Mouse (Mus musculus) CH12.LX (cell line): ENCODE results near the gene Mpv17. TPM values are rescaled to one million over a fixed set of nuclear protein-coding genes. Genes with fewer than 3 reads are reported as not detected.

ENCODE experiments used
- DNase-seq: peaks from one replicate; pipeline ENCODE4 v3.0.0-alpha.2; 2013; ENCODE audit errors: extremely low read depth
- H3K27ac ChIP-seq: 2 replicates; pipeline ENCODE4 v1.5.1; 2012; ENCODE audit warnings: low read depth, mild to moderate bottlenecking, control low read depth, moderate library complexity; ENCODE audit not compliant: insufficient read depth
- H3K27me3 ChIP-seq: replicated peaks from 2 replicates; pipeline ENCODE3; 2012; ENCODE audit warnings: inconsistent platforms
- H3K36me3 ChIP-seq, 2 experiments: replicated peaks in 1 of 2; 2 replicates each; pipeline versions ENCODE3 to v1.6.1; 2012; ENCODE audit warnings: inconsistent platforms in 1 of 2, low read length in 1 of 2, mild to moderate bottlenecking in 1 of 2, mixed read lengths in 1 of 2, moderate library complexity in 1 of 2; ENCODE audit not compliant: control insufficient read depth in 1 of 2, insufficient read depth in 1 of 2
- H3K4me1 ChIP-seq, 2 experiments: 2 replicates each; pipeline ENCODE4 v1.6.1; 2012; ENCODE audit warnings: inconsistent platforms in 1 of 2, moderate library complexity in 1 of 2; ENCODE audit not compliant: insufficient read depth in 2 of 2, control insufficient read depth in 1 of 2
- H3K4me2 ChIP-seq: 2 replicates; pipeline ENCODE4 v1.6.1; 2012; ENCODE audit warnings: low read depth, mild to moderate bottlenecking, control low read depth; ENCODE audit not compliant: poor library complexity, insufficient read depth, severe bottlenecking
- H3K4me3 ChIP-seq, 3 experiments: fragments of 150-350 bp in 1 of 3; sonication (generic) in 1 of 3; replicated peaks in 1 of 3; 2 replicates each; pipeline versions ENCODE3 to v1.5.1; 2011 to 2012; ENCODE audit warnings: low read depth in 2 of 3, low read length in 2 of 3, mild to moderate bottlenecking in 2 of 3, moderate library complexity in 2 of 3, control low read depth in 1 of 3, improper control_type of control experiment in 1 of 3, inconsistent platforms in 1 of 3, mixed read lengths in 1 of 3; ENCODE audit not compliant: poor library complexity in 1 of 3
- H3K79me2 ChIP-seq: replicated peaks from 2 replicates; pipeline ENCODE4 v1.6.1; 2012; ENCODE audit warnings: mild to moderate bottlenecking, moderate library complexity; ENCODE audit not compliant: control insufficient read depth, poor library complexity, insufficient read depth, severe bottlenecking; ENCODE audit errors: extremely low read depth
- H3K9ac ChIP-seq: 2 replicates; pipeline ENCODE4 v1.6.1; 2012; ENCODE audit warnings: low read depth, mild to moderate bottlenecking, control low read depth, moderate library complexity; ENCODE audit not compliant: insufficient read depth
- H3K9me3 ChIP-seq: replicated peaks from 2 replicates; pipeline ENCODE3; 2012; ENCODE audit warnings: low read length, inconsistent platforms, mixed read lengths
- IRF4 ChIP-seq: IDR thresholded peaks from 2 replicates; pipeline ENCODE4 v1.6.1; 2014; ENCODE audit warnings: low read depth, mild to moderate bottlenecking, inconsistent platforms, low read length, improper control_type of control experiment
- JUND ChIP-seq: conservative IDR thresholded peaks from 2 replicates; pipeline ENCODE4 v1.6.1; 2011; ENCODE audit warnings: low read depth, low read length, improper control_type of control experiment
- MXI1 ChIP-seq: IDR thresholded peaks from 2 replicates; pipeline ENCODE4 v1.6.1; 2011; ENCODE audit warnings: mild to moderate bottlenecking, low read depth, low read length, improper control_type of control experiment
- NELFE ChIP-seq: IDR thresholded peaks from 2 replicates; pipeline ENCODE4 v1.6.1; 2011; ENCODE audit warnings: low read depth, low read length, improper control_type of control experiment
- NRF1 ChIP-seq: IDR thresholded peaks from 2 replicates; pipeline ENCODE4 v1.6.1; 2014; ENCODE audit warnings: low read depth, mild to moderate bottlenecking, inconsistent platforms, low read length, improper control_type of control experiment, moderate library complexity
- POLR2A ChIP-seq: IDR thresholded peaks from 2 replicates; pipeline ENCODE4 v1.6.1; 2011; ENCODE audit warnings: low read depth, mild to moderate bottlenecking, improper control_type of control experiment, low read length
- TBP ChIP-seq: conservative IDR thresholded peaks from 2 replicates; pipeline ENCODE4 v1.6.1; 2011; ENCODE audit warnings: low read depth, low read length, improper control_type of control experiment
- UBTF ChIP-seq: IDR thresholded peaks from 2 replicates; pipeline ENCODE4 v1.6.1; 2012; ENCODE audit warnings: low read depth, mild to moderate bottlenecking, inconsistent platforms, low read length, improper control_type of control experiment, moderate library complexity
- USF2 ChIP-seq: conservative IDR thresholded peaks from 2 replicates; pipeline ENCODE4 v1.6.1; 2011; ENCODE audit warnings: low read depth, low read length, improper control_type of control experiment
- ZKSCAN1 ChIP-seq: IDR thresholded peaks from 2 replicates; pipeline ENCODE4 v1.6.1; 2012; ENCODE audit warnings: low read depth, inconsistent platforms, low read length, improper control_type of control experiment, borderline replicate concordance
- dilution Hi-C: fragments of 300-500 bp; cut with MboI; formaldehyde crosslinking; loops from 2 replicates; pipeline ENCODE4 v1.14.3; 2020; ENCODE audit warnings: low sequenced_read_pairs; ENCODE audit not compliant: extremely low pct_unique_long_range_greater_than_20kb, extremely low pct_ligation_motif_present
- in situ Hi-C: fragments of 300-500 bp; cut with MboI; formaldehyde crosslinking; loops from 3 replicates; pipeline ENCODE4 v1.14.3; 2019; ENCODE audit warnings: low sequenced_read_pairs, low pct_ligation_motif_present, low pct_unique_long_range_greater_than_20kb, mixed read lengths
- polyA plus RNA-seq: library from polyadenylated mRNA; unstranded; fragments of >175 nt; gene quantifications from 2 replicates; pipeline ENCODE4 v1.2.1, GENCODE M21; 2012; ENCODE audit warnings: low read depth; ENCODE audit not compliant: insufficient read length
- total RNA-seq, 2 experiments: library from RNA; depleted of rRNA; stranded (reverse); fragments of 300-350 nt in 1 of 2; fragments of >200 nt in 1 of 2; gene quantifications; 2 replicates each; pipeline ENCODE4 v1.2.3; 2012 to 2014

Mpv17 gene
- total and polyA plus RNA-seq, 3 experiments: 24.0 to 37.6 (median 32.8) TPM

GRCm38 (mm10) chr5:31093151-31094041 lies 60.7 kb downstream of the Mpv17 start:
- peaks cover 10% of the 10 kb centered on the region for H3K9me3 ChIP-seq
- in situ Hi-C loops (no loop called here), dilution Hi-C loops (no loop called here)
- H3K4me1 ChIP-seq: peaks cover 7 to 22% of the 10 kb centered on the region in 2 experiments
- H3K27ac ChIP-seq: no peak overlapping the region
- no peaks in the 10 kb centered on the region for H3K36me3 ChIP-seq
- no peaks in the 10 kb centered on the region for H3K79me2 ChIP-seq
- H3K4me2 ChIP-seq: no peak overlapping the region
- no peak overlapping the region for H3K9ac ChIP-seq
- no peak overlapping the region for H3K4me3 ChIP-seq
- no peak for TF ChIP-seq NRF1
- no peak for TF ChIP-seq ZKSCAN1
- TF ChIP-seq USF2: no peak
- no peak for TF ChIP-seq NELFE
- TF ChIP-seq POLR2A: no peak
- no peak for TF ChIP-seq IRF4
- TF ChIP-seq UBTF: no peak
- no peak for TF ChIP-seq MXI1
- TF ChIP-seq JUND: no peak
- H3K27me3 ChIP-seq: peaks cover 92% of the 10 kb centered on the region
- DNase-seq: no peak

DNA sequence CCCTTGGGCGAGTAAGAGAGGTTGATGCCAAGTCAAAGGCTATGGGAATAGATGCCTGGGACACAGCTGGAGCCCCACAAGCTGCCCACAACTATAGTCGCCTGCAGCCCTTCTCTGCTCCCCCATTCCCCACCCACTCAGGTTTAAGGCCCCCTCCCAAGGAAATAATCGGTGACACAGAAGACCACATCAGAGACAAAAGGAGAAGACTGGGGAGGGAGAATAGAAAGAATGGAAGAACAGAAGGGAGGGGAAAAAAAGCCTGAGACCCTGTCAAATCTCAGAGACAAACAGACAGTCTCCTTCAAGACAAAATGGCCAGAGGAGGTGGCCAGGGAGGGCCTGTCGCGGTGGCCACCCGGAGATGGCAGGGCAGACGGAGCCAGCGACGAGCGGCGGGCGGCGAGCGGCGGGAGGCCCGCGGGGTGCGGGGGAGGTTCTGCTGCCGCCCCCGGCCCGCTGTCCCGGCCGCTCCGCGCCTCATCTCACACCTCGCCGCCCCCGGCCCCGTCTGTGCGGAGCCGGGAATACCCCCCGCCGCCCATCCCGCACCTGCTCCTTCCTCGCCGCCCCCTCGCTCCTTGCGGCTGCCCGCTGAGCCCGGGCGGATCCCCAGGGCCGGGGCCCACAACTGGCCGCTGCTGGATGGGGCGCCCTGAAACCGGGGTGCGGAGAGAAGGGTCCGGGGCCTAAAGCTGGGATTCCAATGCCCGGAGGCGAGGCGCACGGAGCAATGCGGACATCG lies 61.6 kb downstream of the Mpv17 start:
- in situ Hi-C loops: no loop called here
- H3K27ac ChIP-seq: no peak overlapping the region
- TF ChIP-seq USF2: no peak
- no peak for TF ChIP-seq POLR2A
- no peak for TF ChIP-seq IRF4
- no peak for TF ChIP-seq TBP

More for the DNA sequence above, 61.6 kb downstream of the Mpv17 start:
- Histone ChIP-seq H3K9ac (no peak overlapping the region), H3K79me2 (no peaks in the 10 kb centered on the region), H3K4me3 (no peak overlapping the region), H3K9me3 (peaks cover 10% of the 10 kb centered on the region), H3K4me1 (peaks cover 7 to 22% of the 10 kb centered on the region in 2 experiments), H3K27me3 (peaks cover 93% of the 10 kb centered on the region), H3K4me2 (no peak overlapping the region), H3K36me3 (no peaks in the 10 kb centered on the region)
- no peak for DNase-seq
- dilution Hi-C loops: no loop called here

Other genes with a start within 250 kb of the Mpv17 start
Only the 20 nearest of the 25 such genes appear.
- not detected in 2 replicates for gene Tcf23, start 185.6 kb downstream of the Mpv17 start, total RNA-seq (2012; rRNA removed)
- gene Tcf23, start 185.6 kb downstream of the Mpv17 start, total RNA-seq (2014; rRNA removed): not detected in 2 replicates
- not detected in 2 replicates for gene Tcf23, start 185.6 kb downstream of the Mpv17 start, polyA plus RNA-seq
- 48.8 and 58.0 TPM in 2 replicates for gene Atraid, start 105.9 kb downstream of the Mpv17 start, total RNA-seq (2012; rRNA removed)
- gene Atraid, start 105.9 kb downstream of the Mpv17 start, total RNA-seq (2014; rRNA removed): 88.7 TPM in 2 replicates
- 52.7 and 60.1 TPM in 2 replicates for gene Atraid, start 105.9 kb downstream of the Mpv17 start, polyA plus RNA-seq
- 10.9 and 15.4 TPM in 2 replicates for gene Slc5a6, start 105.3 kb downstream of the Mpv17 start, total RNA-seq (2012; rRNA removed)
- gene Slc5a6, start 105.3 kb downstream of the Mpv17 start, total RNA-seq (2014; rRNA removed): 8.9 and 9.0 TPM in 2 replicates
- 17.1 and 18.6 TPM in 2 replicates for gene Slc5a6, start 105.3 kb downstream of the Mpv17 start, polyA plus RNA-seq
- gene Cad, start 99.5 kb downstream of the Mpv17 start, total RNA-seq (2012; rRNA removed): 106 and 135 TPM in 2 replicates
- 43.1 and 44.3 TPM in 2 replicates for gene Cad, start 99.5 kb downstream of the Mpv17 start, total RNA-seq (2014; rRNA removed)
- 108 and 123 TPM in 2 replicates for gene Cad, start 99.5 kb downstream of the Mpv17 start, polyA plus RNA-seq
- gene Dnajc5g, start 48.0 kb downstream of the Mpv17 start, total RNA-seq (2012; rRNA removed): not detected in 2 replicates
- gene Dnajc5g, start 48.0 kb downstream of the Mpv17 start, total RNA-seq (2014; rRNA removed): not detected in 2 replicates
- not detected in 2 replicates for gene Dnajc5g, start 48.0 kb downstream of the Mpv17 start, polyA plus RNA-seq
- not detected in 2 replicates for gene Slc30a3, start 46.0 kb downstream of the Mpv17 start, total RNA-seq (2012; rRNA removed)
- not detected in 2 replicates for gene Slc30a3, start 46.0 kb downstream of the Mpv17 start, total RNA-seq (2014; rRNA removed)
- gene Slc30a3, start 46.0 kb downstream of the Mpv17 start, polyA plus RNA-seq: not detected in 2 replicates
- not detected in 2 replicates for gene Trim54, start 37.5 kb downstream of the Mpv17 start, total RNA-seq (2012; rRNA removed)
- not detected in 2 replicates for gene Trim54, start 37.5 kb downstream of the Mpv17 start, total RNA-seq (2014; rRNA removed)
- gene Trim54, start 37.5 kb downstream of the Mpv17 start, polyA plus RNA-seq: not detected in 2 replicates
- not detected in 2 replicates for gene Ucn, start 15.4 kb downstream of the Mpv17 start, total RNA-seq (2012; rRNA removed)
- gene Ucn, start 15.4 kb downstream of the Mpv17 start, total RNA-seq (2014; rRNA removed): not detected in 2 replicates
- not detected in 2 replicates for gene Ucn, start 15.4 kb downstream of the Mpv17 start, polyA plus RNA-seq
- 1.4 and 2.7 TPM in 2 replicates for gene Gm29609, start 25.7 kb upstream of the Mpv17 start, total RNA-seq (2012; rRNA removed)
- gene Gm29609, start 25.7 kb upstream of the Mpv17 start, total RNA-seq (2014; rRNA removed): 1.2 and 2.1 TPM in 2 replicates
- gene Gm29609, start 25.7 kb upstream of the Mpv17 start, polyA plus RNA-seq: 0.57 and 3.0 TPM in 2 replicates
- gene Gtf3c2, start 25.9 kb upstream of the Mpv17 start, total RNA-seq (2012; rRNA removed): 49.4 and 51.2 TPM in 2 replicates
- 19.4 and 22.8 TPM in 2 replicates for gene Gtf3c2, start 25.9 kb upstream of the Mpv17 start, total RNA-seq (2014; rRNA removed)
- 96.9 and 99.5 TPM in 2 replicates for gene Gtf3c2, start 25.9 kb upstream of the Mpv17 start, polyA plus RNA-seq
- 61.5 and 73.9 TPM in 2 replicates for gene Snx17, start 39.0 kb upstream of the Mpv17 start, total RNA-seq (2012; rRNA removed)
- 52.6 and 56.7 TPM in 2 replicates for gene Snx17, start 39.0 kb upstream of the Mpv17 start, total RNA-seq (2014; rRNA removed)
- 59.2 and 63.9 TPM in 2 replicates for gene Snx17, start 39.0 kb upstream of the Mpv17 start, polyA plus RNA-seq
- gene Eif2b4, start 39.2 kb upstream of the Mpv17 start, total RNA-seq (2012; rRNA removed): 56.8 and 75.0 TPM in 2 replicates
- gene Eif2b4, start 39.2 kb upstream of the Mpv17 start, total RNA-seq (2014; rRNA removed): 26.8 and 29.0 TPM in 2 replicates
- gene Eif2b4, start 39.2 kb upstream of the Mpv17 start, polyA plus RNA-seq: 99.5 and 106 TPM in 2 replicates
- gene Zfp513, start 48.1 kb upstream of the Mpv17 start, total RNA-seq (2012; rRNA removed): 6.9 and 7.4 TPM in 2 replicates
- 2.4 and 3.6 TPM in 2 replicates for gene Zfp513, start 48.1 kb upstream of the Mpv17 start, total RNA-seq (2014; rRNA removed)
- 10.2 and 12.8 TPM in 2 replicates for gene Zfp513, start 48.1 kb upstream of the Mpv17 start, polyA plus RNA-seq
- gene Ppm1g, start 66.4 kb upstream of the Mpv17 start, total RNA-seq (2012; rRNA removed): 182 and 225 TPM in 2 replicates
- gene Ppm1g, start 66.4 kb upstream of the Mpv17 start, total RNA-seq (2014; rRNA removed): 96.9 and 97.8 TPM in 2 replicates
- 366 and 383 TPM in 2 replicates for gene Ppm1g, start 66.4 kb upstream of the Mpv17 start, polyA plus RNA-seq
- 36.6 and 40.4 TPM in 2 replicates for gene Nrbp1, start 86.6 kb upstream of the Mpv17 start, total RNA-seq (2012; rRNA removed)
- 40.5 and 41.5 TPM in 2 replicates for gene Nrbp1, start 86.6 kb upstream of the Mpv17 start, total RNA-seq (2014; rRNA removed)
- 34.5 and 36.1 TPM in 2 replicates for gene Nrbp1, start 86.6 kb upstream of the Mpv17 start, polyA plus RNA-seq
- gene Gm9970, start 87.0 kb upstream of the Mpv17 start, total RNA-seq (2012; rRNA removed): not detected in 2 replicates
- not detected in 2 replicates for gene Gm9970, start 87.0 kb upstream of the Mpv17 start, total RNA-seq (2014; rRNA removed)
- not detected in 2 replicates for gene Gm9970, start 87.0 kb upstream of the Mpv17 start, polyA plus RNA-seq
- 13.9 and 14.1 TPM in 2 replicates for gene Krtcap3, start 97.4 kb upstream of the Mpv17 start, total RNA-seq (2012; rRNA removed)
- gene Krtcap3, start 97.4 kb upstream of the Mpv17 start, total RNA-seq (2014; rRNA removed): 9.8 and 10.0 TPM in 2 replicates
- 8.6 and 11.3 TPM in 2 replicates for gene Krtcap3, start 97.4 kb upstream of the Mpv17 start, polyA plus RNA-seq
- gene Ift172, start 136.9 kb upstream of the Mpv17 start, total RNA-seq (2012; rRNA removed): 11.1 and 21.5 TPM in 2 replicates
- gene Ift172, start 136.9 kb upstream of the Mpv17 start, total RNA-seq (2014; rRNA removed): 4.3 and 6.1 TPM in 2 replicates
- 8.5 and 9.2 TPM in 2 replicates for gene Ift172, start 136.9 kb upstream of the Mpv17 start, polyA plus RNA-seq
- 0.13 and 0.34 TPM in 2 replicates for gene Fndc4, start 141.8 kb upstream of the Mpv17 start, total RNA-seq (2012; rRNA removed)
- not detected in 2 replicates for gene Fndc4, start 141.8 kb upstream of the Mpv17 start, total RNA-seq (2014; rRNA removed)
- not detected in 2 replicates for gene Fndc4, start 141.8 kb upstream of the Mpv17 start, polyA plus RNA-seq
- 0.08 TPM in 1 of 2 replicates, not detected in the other for gene Gckr, start 143.2 kb upstream of the Mpv17 start, total RNA-seq (2012; rRNA removed)
- gene Gckr, start 143.2 kb upstream of the Mpv17 start, total RNA-seq (2014; rRNA removed): not detected in 2 replicates
- not detected in 2 replicates for gene Gckr, start 143.2 kb upstream of the Mpv17 start, polyA plus RNA-seq